Mouse (Mus musculus) hindbrain, embryonic 15.5 days (tissue): Measurements from ENCODE around the gene Pcolce2. TPM values are rescaled to one million over a fixed set of nuclear protein-coding genes. Genes with fewer than 3 reads are reported as not detected.
A peak's percentile ranks its signal among the peaks of the same experiment; 100 is the strongest.

Experiments used
- ATAC-seq: fragments of 200-750 bp; cut with Nextera tagmentation; 2 replicates; pipeline ENCODE4 v1.8.0; 2017; ENCODE audit warnings: low read depth, moderate number of reproducible peaks, moderate TSS enrichment; ENCODE audit not compliant: low FRiP score
- H3K27ac ChIP-seq: fragments of 300-500 bp; sonication (generic); replicated peaks from 2 replicates; pipeline ENCODE4 v1.5.1; 2015; ENCODE audit warnings: mild to moderate bottlenecking, inconsistent platforms
- H3K27me3 ChIP-seq: fragments of 300-500 bp; sonication (generic); 2 replicates; pipeline ENCODE4 v1.6.1; 2015; ENCODE audit warnings: control low read depth, inconsistent platforms
- H3K36me3 ChIP-seq: fragments of 300-500 bp; sonication (generic); 2 replicates; pipeline ENCODE4 v1.6.1; 2015; ENCODE audit warnings: control low read depth, inconsistent platforms
- H3K4me1 ChIP-seq: fragments of 300-500 bp; sonication (generic); replicated peaks from 2 replicates; pipeline ENCODE4 v1.6.1; 2015; ENCODE audit warnings: control low read depth, inconsistent platforms
- H3K4me2 ChIP-seq: fragments of 300-500 bp; sonication (generic); 2 replicates; pipeline ENCODE4 v1.6.1; 2015; ENCODE audit warnings: moderate library complexity, mild to moderate bottlenecking, inconsistent platforms
- H3K4me3 ChIP-seq: fragments of 300-500 bp; sonication (generic); 2 replicates; pipeline ENCODE4 v1.5.1; 2015; ENCODE audit warnings: mild to moderate bottlenecking, inconsistent platforms
- H3K9ac ChIP-seq: fragments of 300-500 bp; sonication (generic); 2 replicates; pipeline ENCODE4 v1.6.1; 2015; ENCODE audit warnings: inconsistent platforms
- H3K9me3 ChIP-seq: fragments of 300-500 bp; sonication (generic); 2 replicates; pipeline ENCODE4 v1.6.1; 2016; ENCODE audit warnings: control low read depth, inconsistent platforms
- WGBS: fragments of 180-500 bp; shearing (Covaris S2); methylation state at CpG from one replicate; pipeline ENCODE4 v1.1.7; 2015; 5-methylcytosine and 5-hydroxymethylcytosine counted together
- polyA plus RNA-seq: library from polyadenylated mRNA; unstranded; fragments of >200 nt; fragmentation: Nextera tagmentation; extraction: Ambion mirVana; gene quantifications from 2 replicates; pipeline ENCODE4 v1.2.1, GENCODE M21; 2015

The Pcolce2 gene
- polyA plus RNA-seq, result 1.9 and 2.0 TPM in 2 replicates

GRCm38 (mm10) chr9:95637271-95638181, at the start of gene Pcolce2:
TSS of gene Pcolce2 (plus strand) at chr9:95637601.
- H3K27me3 ChIP-seq, result peaks cover 12% of the 10 kb centered on the region; the same call in 1 of the 2 replicates
- peak within 1 kb of the TSS; percentile 72 for H3K4me3 ChIP-seq
- no peaks in the 10 kb centered on the region for H3K9me3 ChIP-seq
- H3K4me2 ChIP-seq, result peak within 1 kb of the TSS; percentile 99
- ATAC-seq, result peak; percentile 93
- peaks cover 13% of the 10 kb centered on the region for H3K4me1 ChIP-seq
- WGBS, result under 1% methylated on average over 64 of the region's 71 CpGs
- H3K9ac ChIP-seq, result peak within 1 kb of the TSS; percentile 72
- H3K27ac ChIP-seq, result peak within 1 kb of the TSS; percentile 58
- no peaks in the 10 kb centered on the region for H3K36me3 ChIP-seq

- WGBS, result 84% methylated on average over 7 of the region's 7 CpGs
- no peak overlapping the region for H3K9ac ChIP-seq
- no peak overlapping the region for H3K27ac ChIP-seq
- ATAC-seq, result no peak
- no peaks in the 10 kb centered on the region for H3K9me3 ChIP-seq
- H3K4me1 ChIP-seq, result no peaks in the 10 kb centered on the region
- no peaks in the 10 kb centered on the region for H3K36me3 ChIP-seq
- no peaks in the 10 kb centered on the region for H3K27me3 ChIP-seq
- no peak overlapping the region for H3K4me3 ChIP-seq
- no peak overlapping the region for H3K4me2 ChIP-seq
Observed at GRCm38 (mm10) chr9:95588070-95588469, 49.3 kb upstream of the Pcolce2 start.

- Histone ChIP-seq H3K9ac (no peak overlapping the region), H3K4me1 (peaks cover 9% of the 10 kb centered on the region), H3K4me2 (no peak overlapping the region), H3K9me3 (no peaks in the 10 kb centered on the region), H3K27me3 (no peaks in the 10 kb centered on the region), H3K27ac (no peak overlapping the region), H3K36me3 (no peaks in the 10 kb centered on the region), H3K4me3 (no peak overlapping the region)
- no peak for ATAC-seq
- WGBS, result 80% methylated on average over 4 of the region's 4 CpGs
Observed at GRCm38 (mm10) chr9:95594291-95594690, 43.1 kb upstream of the Pcolce2 start.

GRCm38 (mm10) chr9:95597466-95598178, 39.8 kb upstream of the Pcolce2 start:
- Histone ChIP-seq H3K36me3 (no peaks in the 10 kb centered on the region), H3K4me3 (peak overlapping the region; percentile 10; the same call in 1 of the 2 replicates), H3K9me3 (no peaks in the 10 kb centered on the region), H3K9ac (no peak overlapping the region), H3K27me3 (no peaks in the 10 kb centered on the region), H3K4me2 (peak overlapping the region; percentile 43), H3K27ac (no peak overlapping the region), H3K4me1 (peaks cover 9% of the 10 kb centered on the region)
- WGBS, result 53% methylated on average over 13 of the region's 13 CpGs
- no peak for ATAC-seq

- ATAC-seq, result peak; percentile 23; the same call in 1 of the 2 replicates
- Histone ChIP-seq H3K4me2 (peak overlapping the region; percentile 43), H3K9ac (no peak overlapping the region), H3K36me3 (no peaks in the 10 kb centered on the region), H3K4me1 (peaks cover 9% of the 10 kb centered on the region), H3K9me3 (no peaks in the 10 kb centered on the region), H3K4me3 (peak overlapping the region; percentile 10; the same call in 1 of the 2 replicates), H3K27ac (no peak overlapping the region), H3K27me3 (no peaks in the 10 kb centered on the region)
- 54% methylated on average over 19 of the region's 19 CpGs for WGBS
Observed at GRCm38 (mm10) chr9:95598179-95598721, 39.2 kb upstream of the Pcolce2 start.

- Histone ChIP-seq H3K9me3 (no peaks in the 10 kb centered on the region), H3K4me1 (peaks cover 9% of the 10 kb centered on the region), H3K4me3 (no peak overlapping the region), H3K4me2 (no peak overlapping the region), H3K27ac (no peak overlapping the region), H3K36me3 (no peaks in the 10 kb centered on the region), H3K9ac (no peak overlapping the region), H3K27me3 (no peaks in the 10 kb centered on the region)
- WGBS, result 88% methylated on average over 4 of the region's 4 CpGs
- ATAC-seq, result no peak
Observed at GRCm38 (mm10) chr9:95599399-95599798, 38.0 kb upstream of the Pcolce2 start.

GRCm38 (mm10) chr9:95602849-95603248, 34.6 kb upstream of the Pcolce2 start:
- H3K4me2 ChIP-seq, result no peak overlapping the region
- no peak overlapping the region for H3K27ac ChIP-seq
- no peak for ATAC-seq
- peaks cover 6% of the 10 kb centered on the region for H3K4me1 ChIP-seq
- H3K9me3 ChIP-seq, result no peaks in the 10 kb centered on the region
- no peak overlapping the region for H3K9ac ChIP-seq
- H3K27me3 ChIP-seq, result no peaks in the 10 kb centered on the region
- H3K36me3 ChIP-seq, result no peaks in the 10 kb centered on the region
- no peak overlapping the region for H3K4me3 ChIP-seq
- WGBS, result 84% methylated on average over 3 of the region's 3 CpGs

- Histone ChIP-seq H3K27me3 (no peaks in the 10 kb centered on the region), H3K4me1 (peaks cover 1% of the 10 kb centered on the region), H3K27ac (no peak overlapping the region), H3K36me3 (no peaks in the 10 kb centered on the region), H3K9ac (no peak overlapping the region), H3K4me3 (no peak overlapping the region), H3K4me2 (no peak overlapping the region), H3K9me3 (no peaks in the 10 kb centered on the region)
- 91% methylated on average over 9 of the region's 9 CpGs for WGBS
- no peak for ATAC-seq
Observed at GRCm38 (mm10) chr9:95603316-95603715, 34.1 kb upstream of the Pcolce2 start.

- Histone ChIP-seq H3K4me2 (no peak overlapping the region), H3K27me3 (no peaks in the 10 kb centered on the region), H3K36me3 (no peaks in the 10 kb centered on the region), H3K9me3 (no peaks in the 10 kb centered on the region), H3K9ac (no peak overlapping the region), H3K4me3 (no peak overlapping the region), H3K27ac (no peak overlapping the region), H3K4me1 (no peaks in the 10 kb centered on the region)
- 72% methylated on average over 5 of the region's 5 CpGs for WGBS
- ATAC-seq, result no peak
Observed at GRCm38 (mm10) chr9:95607196-95607595, 30.2 kb upstream of the Pcolce2 start.

GRCm38 (mm10) chr9:95612246-95612768, 25.1 kb upstream of the Pcolce2 start:
- ATAC-seq, result no peak
- H3K4me3 ChIP-seq, result no peak overlapping the region
- H3K27me3 ChIP-seq, result no peaks in the 10 kb centered on the region
- no peak overlapping the region for H3K27ac ChIP-seq
- H3K36me3 ChIP-seq, result no peaks in the 10 kb centered on the region
- H3K4me1 ChIP-seq, result 0 out of 2 replicates have a peak, but pooled peaks cover 5% of the 10 kb centered on the region
- no peak overlapping the region for H3K4me2 ChIP-seq
- WGBS, result 84% methylated on average over 8 of the region's 8 CpGs
- H3K9ac ChIP-seq, result no peak overlapping the region
- no peaks in the 10 kb centered on the region for H3K9me3 ChIP-seq

- WGBS, result 10% methylated on average over 8 of the region's 9 CpGs
- H3K4me2 ChIP-seq, result peak overlapping the region; percentile 47
- H3K27me3 ChIP-seq, result no peaks in the 10 kb centered on the region
- H3K9ac ChIP-seq, result no peak overlapping the region
- H3K36me3 ChIP-seq, result no peaks in the 10 kb centered on the region
- 0 out of 2 replicates have a peak, but pooled peaks cover 5% of the 10 kb centered on the region for H3K4me1 ChIP-seq
- 0 out of 2 replicates have a peak overlapping the region, but pooled peaks have one; percentile 10 for H3K4me3 ChIP-seq
- peak; percentile 66 for ATAC-seq
- no peak overlapping the region for H3K27ac ChIP-seq
- no peaks in the 10 kb centered on the region for H3K9me3 ChIP-seq
Observed at GRCm38 (mm10) chr9:95613426-95614127, 23.8 kb upstream of the Pcolce2 start.
